Mouse (Mus musculus): ENCODE measurements around the gene Cd4.
"Not testable (repeated sequence)": the region's sequence is repeated elsewhere in the genome, so short reads cannot be mapped to it uniquely, and the experiment has no call there.

Gene Cd4

GRCm38 (mm10) chr6:124854647-124855046 lies 33.4 kb downstream of the Cd4 start:
- DNase-seq (ENCODE audit: low spot score) = no peak

- no peak for DNase-seq (ENCODE audit: low spot score)
Measured at GRCm38 (mm10) chr6:124850535-124850934, 37.5 kb downstream of the Cd4 start.

GRCm38 (mm10) chr6:124847305-124847704 lies 40.7 kb downstream of the Cd4 start:
- peak; percentile 94 for DNase-seq (ENCODE audit: low spot score)

- no peak for DNase-seq (ENCODE audit: low spot score)
Measured at GRCm38 (mm10) chr6:124840241-124841167, 47.5 kb downstream of the Cd4 start, which contains the start of gene Gnb3. Gnb3 (minus strand) TSS chr6:124840275.

- DNase-seq (ENCODE audit: low spot score) = no peak
Measured at GRCm38 (mm10) chr6:124839805-124840204, 48.2 kb downstream of the Cd4 start.

- no peak for DNase-seq (ENCODE audit: low spot score)
Measured at GRCm38 (mm10) chr6:124836411-124836810, 51.6 kb downstream of the Cd4 start.

- DNase-seq (ENCODE audit: low spot score) = peak; percentile 67
Measured at GRCm38 (mm10) chr6:124835531-124835930, 52.5 kb downstream of the Cd4 start.

GRCm38 (mm10) chr6:124834512-124835081 lies 53.4 kb downstream of the Cd4 start:
- no peak for DNase-seq (ENCODE audit: low spot score)

- no peak for DNase-seq (ENCODE audit: low spot score)
Measured at GRCm38 (mm10) chr6:124831649-124832048, 56.4 kb downstream of the Cd4 start.

GRCm38 (mm10) chr6:124831199-124831598 lies 56.8 kb downstream of the Cd4 start:
- DNase-seq (ENCODE audit: low spot score) = not testable (repeated sequence)

GRCm38 (mm10) chr6:124829799-124830700 lies 58.0 kb downstream of the Cd4 start:
- peak; percentile 97 for DNase-seq (ENCODE audit: low spot score)

GRCm38 (mm10) chr6:124828868-124829798 lies 58.9 kb downstream of the Cd4 start, which contains the start of the genes Usp5 and Cdca3:
Usp5 (minus strand) TSS chr6:124829484.
Cdca3 (plus strand) TSS chr6:124829547.
- peak; percentile 100 for DNase-seq (ENCODE audit: low spot score)

GRCm38 (mm10) chr6:124828101-124828592 lies 59.9 kb downstream of the Cd4 start:
- DNase-seq (ENCODE audit: low spot score) = peak; percentile 48

GRCm38 (mm10) chr6:124822049-124822448 lies 66.0 kb downstream of the Cd4 start:
- no peak for DNase-seq (ENCODE audit: low spot score)

- DNase-seq (ENCODE audit: low spot score) = no peak
Measured at GRCm38 (mm10) chr6:124820891-124821290, 67.1 kb downstream of the Cd4 start.

- DNase-seq (ENCODE audit: low spot score) = no peak
Measured at GRCm38 (mm10) chr6:124817971-124818370, 70.0 kb downstream of the Cd4 start.

GRCm38 (mm10) chr6:124817563-124817962 lies 70.5 kb downstream of the Cd4 start:
- DNase-seq (ENCODE audit: low spot score) = no peak

GRCm38 (mm10) chr6:124817125-124817524 lies 70.9 kb downstream of the Cd4 start:
- no peak for DNase-seq (ENCODE audit: low spot score)

GRCm38 (mm10) chr6:124816611-124817010 lies 71.4 kb downstream of the Cd4 start:
- DNase-seq (ENCODE audit: low spot score) = no peak

GRCm38 (mm10) chr6:124814858-124815774 lies 72.9 kb downstream of the Cd4 start:
- DNase-seq (ENCODE audit: low spot score) = no peak
